Mouse (Mus musculus): ENCODE results near the gene Sltm. TPM values are rescaled to one million over a fixed set of nuclear protein-coding genes. Genes with fewer than 3 reads are reported as not detected.

The Sltm gene
- polyA plus RNA-seq, 1 experiment from 2014 or later: 65.5 TPM

- Histone ChIP-seq H3K4me3 (ENCODE audit: low read depth, low read length) (no peak overlapping the region), H3K36me3 (ENCODE audit: control insufficient read depth, insufficient read depth, low read length) (no peaks in the 10 kb centered on the region), H3K4me1 (ENCODE audit: control insufficient read depth, insufficient read depth, low read length) (no peaks in the 10 kb centered on the region), H3K4me2 (no peak overlapping the region), H3K27ac (ENCODE audit: low read depth, low read length) (no peak overlapping the region), H3K9me3 (ENCODE audit: control insufficient read depth, low read length) (no peaks in the 10 kb centered on the region), H3K27me3 (ENCODE audit: control insufficient read depth, insufficient read depth, low read length) (no peaks in the 10 kb centered on the region), H3K9ac (ENCODE audit: low read length) (no peak overlapping the region)
- WGBS: 83% methylated on average over 5 of the region's 5 CpGs
- ATAC-seq (ENCODE audit: low FRiP score) (no peak), DNase-seq (ENCODE audit: low spot score, missing footprints) (peak; percentile 70)
These were observed 25.1 kb downstream of the Sltm start for GRCm38 (mm10) chr9:70567651-70568050.

- no peaks in the 10 kb centered on the region for H3K4me1 ChIP-seq (ENCODE audit: control insufficient read depth, insufficient read depth, low read length)
- no peak overlapping the region for H3K4me3 ChIP-seq (ENCODE audit: low read depth, low read length)
- no peak overlapping the region for H3K27ac ChIP-seq (ENCODE audit: low read depth, low read length)
- DNase-seq (ENCODE audit: low spot score, missing footprints) (peak; percentile 41), ATAC-seq (ENCODE audit: low FRiP score) (no peak)
- 95% methylated on average over 8 of the region's 8 CpGs for WGBS
- H3K9ac ChIP-seq (ENCODE audit: low read length): no peak overlapping the region
- no peaks in the 10 kb centered on the region for H3K27me3 ChIP-seq (ENCODE audit: control insufficient read depth, insufficient read depth, low read length)
- H3K36me3 ChIP-seq (ENCODE audit: control insufficient read depth, insufficient read depth, low read length): peaks cover 5% of the 10 kb centered on the region
- H3K4me2 ChIP-seq: no peak overlapping the region
- no peaks in the 10 kb centered on the region for H3K9me3 ChIP-seq (ENCODE audit: control insufficient read depth, low read length)
These were observed 27.8 kb downstream of the Sltm start for GRCm38 (mm10) chr9:70570351-70570750.

GRCm38 (mm10) chr9:70578123-70578522, 35.6 kb downstream of the Sltm start:
- ATAC-seq (ENCODE audit: low FRiP score): no peak
- Histone ChIP-seq H3K4me2 (no peak overlapping the region), H3K4me3 (ENCODE audit: low read depth, low read length) (no peak overlapping the region), H3K9me3 (ENCODE audit: control insufficient read depth, low read length) (no peaks in the 10 kb centered on the region), H3K9ac (ENCODE audit: low read length) (no peak overlapping the region), H3K4me1 (ENCODE audit: control insufficient read depth, insufficient read depth, low read length) (no peaks in the 10 kb centered on the region), H3K27me3 (ENCODE audit: control insufficient read depth, insufficient read depth, low read length) (no peaks in the 10 kb centered on the region), H3K27ac (ENCODE audit: low read depth, low read length) (no peak overlapping the region), H3K36me3 (ENCODE audit: control insufficient read depth, insufficient read depth, low read length) (peaks cover 17% of the 10 kb centered on the region)
- peak; percentile 66 for DNase-seq (ENCODE audit: low spot score, missing footprints)
- WGBS: 95% methylated on average over 2 of the region's 2 CpGs

- ATAC-seq (ENCODE audit: low FRiP score) (no peak), DNase-seq (ENCODE audit: low spot score, missing footprints) (no peak)
- H3K27ac ChIP-seq (ENCODE audit: low read depth, low read length): no peak overlapping the region
- no peak overlapping the region for H3K9ac ChIP-seq (ENCODE audit: low read length)
- H3K4me2 ChIP-seq: no peak overlapping the region
- H3K36me3 ChIP-seq (ENCODE audit: control insufficient read depth, insufficient read depth, low read length): peaks cover 19% of the 10 kb centered on the region
- H3K27me3 ChIP-seq (ENCODE audit: control insufficient read depth, insufficient read depth, low read length): no peaks in the 10 kb centered on the region
- 91% methylated on average over 5 of the region's 5 CpGs for WGBS
- no peak overlapping the region for H3K4me3 ChIP-seq (ENCODE audit: low read depth, low read length)
- no peaks in the 10 kb centered on the region for H3K9me3 ChIP-seq (ENCODE audit: control insufficient read depth, low read length)
- no peaks in the 10 kb centered on the region for H3K4me1 ChIP-seq (ENCODE audit: control insufficient read depth, insufficient read depth, low read length)
These were observed 38.4 kb downstream of the Sltm start for GRCm38 (mm10) chr9:70580956-70581355.

- WGBS: 90% methylated on average over 14 of the region's 14 CpGs
- H3K4me2 ChIP-seq: no peak overlapping the region
- H3K9ac ChIP-seq (ENCODE audit: low read length): no peak overlapping the region
- no peaks in the 10 kb centered on the region for H3K4me1 ChIP-seq (ENCODE audit: control insufficient read depth, insufficient read depth, low read length)
- H3K36me3 ChIP-seq (ENCODE audit: control insufficient read depth, insufficient read depth, low read length): peaks cover 25% of the 10 kb centered on the region
- ATAC-seq (ENCODE audit: low FRiP score) (no peak), DNase-seq (ENCODE audit: low spot score, missing footprints) (no peak)
- no peak overlapping the region for H3K4me3 ChIP-seq (ENCODE audit: low read depth, low read length)
- no peak overlapping the region for H3K27ac ChIP-seq (ENCODE audit: low read depth, low read length)
- H3K27me3 ChIP-seq (ENCODE audit: control insufficient read depth, insufficient read depth, low read length): no peaks in the 10 kb centered on the region
- no peaks in the 10 kb centered on the region for H3K9me3 ChIP-seq (ENCODE audit: control insufficient read depth, low read length)
These were observed 42.1 kb downstream of the Sltm start for GRCm38 (mm10) chr9:70584641-70585040.

GRCm38 (mm10) chr9:70585172-70585571, 42.6 kb downstream of the Sltm start:
- peaks cover 29% of the 10 kb centered on the region for H3K36me3 ChIP-seq (ENCODE audit: control insufficient read depth, insufficient read depth, low read length)
- H3K4me2 ChIP-seq: no peak overlapping the region
- no peak overlapping the region for H3K9ac ChIP-seq (ENCODE audit: low read length)
- H3K9me3 ChIP-seq (ENCODE audit: control insufficient read depth, low read length): no peaks in the 10 kb centered on the region
- no peak for ATAC-seq (ENCODE audit: low FRiP score)
- H3K27me3 ChIP-seq (ENCODE audit: control insufficient read depth, insufficient read depth, low read length): no peaks in the 10 kb centered on the region
- no peaks in the 10 kb centered on the region for H3K4me1 ChIP-seq (ENCODE audit: control insufficient read depth, insufficient read depth, low read length)
- no peak for DNase-seq (ENCODE audit: low spot score, missing footprints)
- H3K4me3 ChIP-seq (ENCODE audit: low read depth, low read length): no peak overlapping the region
- H3K27ac ChIP-seq (ENCODE audit: low read depth, low read length): no peak overlapping the region
- WGBS: 90% methylated on average over 5 of the region's 5 CpGs

- no peak overlapping the region for H3K4me3 ChIP-seq (ENCODE audit: low read depth, low read length)
- H3K4me2 ChIP-seq: no peak overlapping the region
- H3K9ac ChIP-seq (ENCODE audit: low read length): no peak overlapping the region
- peaks cover 26% of the 10 kb centered on the region for H3K36me3 ChIP-seq (ENCODE audit: control insufficient read depth, insufficient read depth, low read length)
- DNase-seq (ENCODE audit: low spot score, missing footprints) (no peak), ATAC-seq (ENCODE audit: low FRiP score) (no peak)
- no peaks in the 10 kb centered on the region for H3K4me1 ChIP-seq (ENCODE audit: control insufficient read depth, insufficient read depth, low read length)
- no peaks in the 10 kb centered on the region for H3K9me3 ChIP-seq (ENCODE audit: control insufficient read depth, low read length)
- no peaks in the 10 kb centered on the region for H3K27me3 ChIP-seq (ENCODE audit: control insufficient read depth, insufficient read depth, low read length)
- H3K27ac ChIP-seq (ENCODE audit: low read depth, low read length): no peak overlapping the region
- 95% methylated on average over 5 of the region's 5 CpGs for WGBS
These were observed 44.6 kb downstream of the Sltm start for GRCm38 (mm10) chr9:70587171-70587570.

- no peak for ATAC-seq (ENCODE audit: low FRiP score)
- Histone ChIP-seq H3K4me2 (no peak overlapping the region), H3K27me3 (ENCODE audit: control insufficient read depth, insufficient read depth, low read length) (no peaks in the 10 kb centered on the region), H3K9ac (ENCODE audit: low read length) (no peak overlapping the region), H3K36me3 (ENCODE audit: control insufficient read depth, insufficient read depth, low read length) (peaks cover 26% of the 10 kb centered on the region), H3K4me3 (ENCODE audit: low read depth, low read length) (no peak overlapping the region), H3K9me3 (ENCODE audit: control insufficient read depth, low read length) (no peaks in the 10 kb centered on the region), H3K27ac (ENCODE audit: low read depth, low read length) (no peak overlapping the region), H3K4me1 (ENCODE audit: control insufficient read depth, insufficient read depth, low read length) (no peaks in the 10 kb centered on the region)
- DNase-seq (ENCODE audit: low spot score, missing footprints): no peak
- WGBS: 95% methylated on average over 4 of the region's 4 CpGs
These were observed 48.2 kb downstream of the Sltm start for GRCm38 (mm10) chr9:70590775-70591174.

- H3K36me3 ChIP-seq (ENCODE audit: control insufficient read depth, insufficient read depth, low read length): peaks cover 26% of the 10 kb centered on the region
- no peak overlapping the region for H3K4me3 ChIP-seq (ENCODE audit: low read depth, low read length)
- no peak for ATAC-seq (ENCODE audit: low FRiP score)
- no peaks in the 10 kb centered on the region for H3K9me3 ChIP-seq (ENCODE audit: control insufficient read depth, low read length)
- no peak overlapping the region for H3K9ac ChIP-seq (ENCODE audit: low read length)
- DNase-seq (ENCODE audit: low spot score, missing footprints): no peak
- H3K27ac ChIP-seq (ENCODE audit: low read depth, low read length): no peak overlapping the region
- WGBS: 81% methylated on average over 9 of the region's 9 CpGs
- H3K4me1 ChIP-seq (ENCODE audit: control insufficient read depth, insufficient read depth, low read length): no peaks in the 10 kb centered on the region
- H3K4me2 ChIP-seq: no peak overlapping the region
- H3K27me3 ChIP-seq (ENCODE audit: control insufficient read depth, insufficient read depth, low read length): no peaks in the 10 kb centered on the region
These were observed 48.9 kb downstream of the Sltm start for GRCm38 (mm10) chr9:70591486-70591885.

- Histone ChIP-seq H3K36me3 (ENCODE audit: control insufficient read depth, insufficient read depth, low read length) (peaks cover 3% of the 10 kb centered on the region; the same call in 1 of the 2 replicates), H3K9ac (ENCODE audit: low read length) (no peak overlapping the region), H3K27ac (ENCODE audit: low read depth, low read length) (no peak overlapping the region), H3K4me1 (ENCODE audit: control insufficient read depth, insufficient read depth, low read length) (no peaks in the 10 kb centered on the region), H3K4me3 (ENCODE audit: low read depth, low read length) (no peak overlapping the region), H3K9me3 (ENCODE audit: control insufficient read depth, low read length) (no peaks in the 10 kb centered on the region), H3K27me3 (ENCODE audit: control insufficient read depth, insufficient read depth, low read length) (no peaks in the 10 kb centered on the region), H3K4me2 (no peak overlapping the region)
- ATAC-seq (ENCODE audit: low FRiP score) (no peak), DNase-seq (ENCODE audit: low spot score, missing footprints) (no peak)
- WGBS: 89% methylated on average over 2 of the region's 2 CpGs
These were observed 55.7 kb downstream of the Sltm start for GRCm38 (mm10) chr9:70598271-70598670.
